Mouse (Mus musculus) lung, postnatal 0 days (tissue): ENCODE measurements at regions not wholly inside any gene's neighbourhood (a gene's known extent, or its start where the extent isn't known, plus 50 kb on each side); places are given as distances from the start of the nearest gene placed in this dataset.

Experiments used
- ATAC-seq: fragments of 200-750 bp; cut with Nextera tagmentation; 2 replicates; pipeline ENCODE4 v1.8.0; 2017; ENCODE audit warnings: moderate library complexity
- DNase-seq: peaks from one replicate; pipeline ENCODE4 v3.0.0-alpha.2; 2016; ENCODE audit warnings: low spot score
- H3K27ac ChIP-seq: fragments of 300-500 bp; sonication (generic); 2 replicates; pipeline ENCODE4 v1.5.1; 2014; ENCODE audit warnings: antibody characterized with exemption, mild to moderate bottlenecking, low read length, mixed read lengths
- H3K27me3 ChIP-seq: fragments of 300-500 bp; sonication (generic); replicated peaks from 2 replicates; pipeline ENCODE4 v1.6.1; 2014; ENCODE audit warnings: low read length, mixed read lengths; ENCODE audit not compliant: insufficient read depth
- H3K36me3 ChIP-seq: fragments of 300-500 bp; sonication (generic); 2 replicates; pipeline ENCODE4 v1.6.1; 2014; ENCODE audit warnings: low read length, mixed read lengths; ENCODE audit not compliant: insufficient read depth
- H3K4me1 ChIP-seq: fragments of 300-500 bp; sonication (generic); 2 replicates; pipeline ENCODE4 v1.6.1; 2014; ENCODE audit warnings: antibody characterized with exemption, low read depth, low read length, mixed read lengths; ENCODE audit not compliant: insufficient read depth
- H3K4me2 ChIP-seq: fragments of 300-500 bp; sonication (generic); replicated peaks from 2 replicates; pipeline ENCODE4 v1.6.1; 2014; ENCODE audit warnings: low read depth, mild to moderate bottlenecking, low read length, moderate library complexity, mixed read lengths
- H3K4me3 ChIP-seq: fragments of 300-500 bp; sonication (generic); 2 replicates; pipeline ENCODE4 v1.5.1; 2014; ENCODE audit warnings: low read depth, low read length
- H3K9ac ChIP-seq: fragments of 300-500 bp; sonication (generic); replicated peaks from 2 replicates; pipeline ENCODE4 v1.6.1; 2014; ENCODE audit warnings: low read depth, mild to moderate bottlenecking
- H3K9me3 ChIP-seq: fragments of 300-500 bp; sonication (generic); 2 replicates; pipeline ENCODE4 v1.6.1; 2016; ENCODE audit warnings: low read length, mixed read lengths
- CTCF ChIP-seq: IDR thresholded peaks from 2 replicates; pipeline ENCODE4 v1.5.1; 2016; ENCODE audit warnings: antibody characterized with exemption, mild to moderate bottlenecking
- EP300 ChIP-seq: IDR thresholded peaks from 2 replicates; pipeline ENCODE4 v1.6.1; 2016; ENCODE audit warnings: antibody characterized with exemption, mild to moderate bottlenecking, control low read depth
- WGBS: fragments of 180-500 bp; shearing (Covaris S2); extraction: QIAGEN DNeasy Blood & Tissue Kit; methylation state at CpG from one replicate; pipeline ENCODE4 v1.1.7; 2014; 5-methylcytosine and 5-hydroxymethylcytosine counted together

- no peak overlapping the region for H3K4me3 ChIP-seq
- DNase-seq (no peak), ATAC-seq (no peak)
- no peaks in the 10 kb centered on the region for H3K4me1 ChIP-seq
- H3K27me3 ChIP-seq: no peaks in the 10 kb centered on the region
- no peak overlapping the region for H3K27ac ChIP-seq
- H3K9me3 ChIP-seq: no peaks in the 10 kb centered on the region
- WGBS: 30% methylated on average over 1 of the region's 1 CpGs
- H3K36me3 ChIP-seq: no peaks in the 10 kb centered on the region
- H3K9ac ChIP-seq: no peak overlapping the region
- no peak for TF ChIP-seq CTCF
- no peak for TF ChIP-seq EP300
- no peak overlapping the region for H3K4me2 ChIP-seq
Observed at GRCm38 (mm10) chr3:157743000-157743399, 176.3 kb downstream of the Ptger3 start.

DNA sequence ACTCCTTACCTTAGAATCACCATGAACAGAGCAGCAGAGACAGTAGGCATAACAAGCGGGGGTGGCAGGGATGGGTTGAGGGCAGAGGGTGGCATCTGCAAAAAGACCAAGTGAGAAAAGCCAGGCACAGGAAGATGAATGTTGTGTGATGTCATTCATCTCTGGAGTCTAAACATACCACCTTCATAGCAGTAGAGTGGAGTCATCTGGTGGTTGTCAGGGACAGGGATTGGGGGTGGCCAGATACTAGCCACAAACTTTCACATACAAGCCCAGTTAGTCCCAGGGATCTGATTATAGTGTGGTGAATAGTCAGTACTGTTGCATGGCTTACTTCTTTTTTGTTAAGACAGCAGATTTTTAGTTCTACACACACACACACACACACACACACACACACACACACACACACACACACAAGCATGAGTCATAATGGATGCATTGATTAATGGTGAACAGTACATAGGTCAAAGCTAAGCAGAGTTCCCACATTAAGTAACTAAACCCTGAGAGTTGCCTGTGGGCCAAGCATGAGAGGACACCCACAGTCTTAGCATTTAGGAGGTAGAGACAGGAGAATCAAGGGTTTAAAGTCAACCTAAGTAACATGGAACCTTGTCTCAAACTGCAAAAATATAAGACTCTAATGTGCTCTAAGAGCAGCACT, 173.1 kb downstream of the Ptger3 start:
- 76% methylated on average over 1 of the region's 1 CpGs for WGBS
- DNase-seq (no peak), ATAC-seq (no peak)
- TF ChIP-seq CTCF (no peak), EP300 (no peak)
- no peaks in the 10 kb centered on the region for H3K36me3 ChIP-seq
- no peak overlapping the region for H3K4me2 ChIP-seq
- H3K27ac ChIP-seq: no peak overlapping the region
- H3K27me3 ChIP-seq: no peaks in the 10 kb centered on the region
- no peaks in the 10 kb centered on the region for H3K4me1 ChIP-seq
- H3K4me3 ChIP-seq: no peak overlapping the region
- H3K9ac ChIP-seq: no peak overlapping the region
- H3K9me3 ChIP-seq: no peaks in the 10 kb centered on the region

GRCm38 (mm10) chr3:157732136-157732940, 165.6 kb downstream of the Ptger3 start:
- H3K27ac ChIP-seq: no peak overlapping the region

GRCm38 (mm10) chr3:157729711-157730367, 163.1 kb downstream of the Ptger3 start:
- no peak for TF ChIP-seq EP300
- no peaks in the 10 kb centered on the region for H3K27me3 ChIP-seq
- no peak overlapping the region for H3K9ac ChIP-seq
- ATAC-seq: no peak
- H3K4me1 ChIP-seq: no peaks in the 10 kb centered on the region
- no peaks in the 10 kb centered on the region for H3K9me3 ChIP-seq
- H3K27ac ChIP-seq: no peak overlapping the region
- 64% methylated on average over 1 of the region's 1 CpGs for WGBS
- no peaks in the 10 kb centered on the region for H3K36me3 ChIP-seq
- H3K4me3 ChIP-seq: no peak overlapping the region
- H3K4me2 ChIP-seq: no peak overlapping the region
- DNase-seq: no peak

More at GRCm38 (mm10) chr3:157732136-157732940, 165.6 kb downstream of the Ptger3 start:
- Histone ChIP-seq H3K4me1 (no peaks in the 10 kb centered on the region), H3K36me3 (no peaks in the 10 kb centered on the region), H3K27me3 (no peaks in the 10 kb centered on the region), H3K9me3 (no peaks in the 10 kb centered on the region), H3K4me3 (no peak overlapping the region), H3K4me2 (no peak overlapping the region), H3K9ac (no peak overlapping the region)
- ATAC-seq: no peak
- DNase-seq: no peak
- no peak for TF ChIP-seq EP300
- WGBS: 71% methylated on average over 4 of the region's 4 CpGs

DNA sequence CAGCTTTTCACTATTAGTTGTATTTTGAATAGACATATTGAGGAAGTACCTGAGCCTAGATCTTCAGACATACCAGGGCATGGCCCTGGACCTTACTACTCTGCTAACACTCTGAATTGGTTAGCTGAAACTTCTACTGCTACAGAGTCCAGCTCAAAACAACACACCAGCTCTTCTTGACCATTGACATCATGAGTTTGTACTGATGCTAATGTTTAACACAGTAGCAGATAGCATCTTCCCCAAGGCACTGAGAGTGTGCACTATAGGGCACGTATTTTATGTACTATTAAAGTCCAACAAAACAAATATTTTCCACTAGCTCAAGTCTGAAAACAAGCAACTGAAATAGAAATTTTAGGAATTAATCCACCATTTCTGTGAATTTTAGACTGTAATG, 157.8 kb downstream of the Ptger3 start:
- 40% methylated on average over 1 of the region's 1 CpGs for WGBS
- TF ChIP-seq EP300 (no peak), CTCF (no peak)
- Histone ChIP-seq H3K36me3 (no peaks in the 10 kb centered on the region), H3K9ac (no peak overlapping the region), H3K4me1 (no peaks in the 10 kb centered on the region), H3K9me3 (no peaks in the 10 kb centered on the region), H3K4me2 (no peak overlapping the region), H3K27me3 (no peaks in the 10 kb centered on the region), H3K27ac (no peak overlapping the region), H3K4me3 (no peak overlapping the region)
- DNase-seq: no peak
- no peak for ATAC-seq

DNA sequence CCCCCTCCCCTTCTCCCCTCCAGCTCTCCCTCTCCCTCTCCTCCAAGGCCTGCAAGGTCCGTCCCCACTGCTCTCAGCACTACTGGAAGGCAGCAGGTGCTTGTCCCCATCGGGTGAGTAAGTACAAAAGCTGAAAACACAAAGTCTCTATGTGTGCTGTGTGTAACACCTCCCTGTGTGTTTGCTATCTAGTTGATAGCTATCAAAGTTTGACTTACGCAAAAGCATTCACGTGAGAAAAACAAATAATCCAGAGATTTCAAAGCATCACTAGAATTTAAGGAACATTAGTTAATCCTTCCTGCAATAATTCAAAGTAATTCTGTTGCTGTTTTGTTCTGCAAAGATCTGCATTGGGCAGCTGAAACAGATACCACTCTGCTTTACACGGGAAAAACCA, 156.5 kb downstream of the Ptger3 start:
- no peak overlapping the region for H3K27ac ChIP-seq
- no peak for ATAC-seq
- TF ChIP-seq CTCF (no peak), EP300 (no peak)
- 49% methylated on average over 5 of the region's 5 CpGs for WGBS
- H3K27me3 ChIP-seq: no peaks in the 10 kb centered on the region
- no peaks in the 10 kb centered on the region for H3K36me3 ChIP-seq
- no peak overlapping the region for H3K9ac ChIP-seq
- no peaks in the 10 kb centered on the region for H3K9me3 ChIP-seq
- H3K4me2 ChIP-seq: no peak overlapping the region
- H3K4me3 ChIP-seq: no peak overlapping the region
- DNase-seq: no peak
- H3K4me1 ChIP-seq: no peaks in the 10 kb centered on the region
